Mouse (Mus musculus): Measurements from ENCODE around the gene Fam196b.

DNA sequence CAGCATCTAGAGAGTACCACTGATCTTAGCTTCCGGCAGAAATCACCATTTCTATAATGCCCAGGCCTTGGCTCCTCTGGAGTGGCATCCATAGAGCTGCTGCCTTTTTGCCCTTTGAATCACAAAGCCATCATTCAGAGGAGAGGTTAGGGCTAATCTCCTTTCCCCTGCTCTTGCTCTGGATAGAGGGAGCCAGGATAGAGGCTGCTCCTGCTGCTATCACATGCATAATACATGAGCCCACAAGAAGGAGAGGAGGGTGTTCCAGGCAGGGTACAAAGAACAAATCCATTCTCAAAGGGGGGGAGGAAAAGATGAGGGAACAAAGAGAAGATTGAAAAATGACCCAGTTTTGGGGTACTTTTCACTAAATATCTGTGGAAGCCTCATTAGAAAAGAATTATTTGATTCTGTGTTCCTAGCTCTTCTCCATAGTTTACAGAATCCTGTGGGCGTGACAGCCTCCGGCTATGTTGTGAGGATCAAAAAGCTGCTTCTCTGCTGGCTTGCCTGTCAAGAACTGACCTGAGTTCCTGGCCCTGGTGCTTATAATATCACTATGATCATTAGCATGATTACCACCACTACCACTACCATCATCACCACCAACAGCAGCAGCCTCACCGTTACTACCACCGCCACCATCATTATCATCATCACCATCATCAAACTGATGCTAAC, 16.8 kb upstream of the Fam196b start:
- TF ChIP-seq POLR2A (IDR thresholded peaks at IDR 0.05; ENCODE audit: low read depth, low read length) (no peak), CTCF (IDR thresholded peaks at IDR 0.05; ENCODE audit: extremely low read depth, insufficient read length, insufficient replicate concordance, low read depth, low read length) (no peak)
